Mouse (Mus musculus) hindbrain, embryonic 13.5 days (tissue): ENCODE measurements around the gene Gria1. TPM values are rescaled to one million over a fixed set of nuclear protein-coding genes. Genes with fewer than 3 reads are reported as not detected.
A peak's percentile ranks its signal among the peaks of the same experiment; 100 is the strongest.

Experiments
- ATAC-seq: fragments of 200-750 bp; cut with Nextera tagmentation; 2 replicates; pipeline ENCODE4 v1.8.0; 2017; ENCODE audit warnings: moderate TSS enrichment; ENCODE audit not compliant: low FRiP score
- H3K27ac ChIP-seq: fragments of 300-500 bp; sonication (generic); 2 replicates; pipeline ENCODE4 v1.5.1; 2015; ENCODE audit warnings: inconsistent platforms, mild to moderate bottlenecking, moderate library complexity
- H3K27me3 ChIP-seq: fragments of 300-500 bp; sonication (generic); 2 replicates; pipeline ENCODE4 v1.6.1; 2015; ENCODE audit warnings: mild to moderate bottlenecking, inconsistent platforms
- H3K36me3 ChIP-seq: fragments of 300-500 bp; sonication (generic); 2 replicates; pipeline ENCODE4 v1.6.1; 2015; ENCODE audit warnings: mild to moderate bottlenecking, inconsistent platforms
- H3K4me1 ChIP-seq: fragments of 300-500 bp; sonication (generic); replicated peaks from 2 replicates; pipeline ENCODE4 v1.6.1; 2015; ENCODE audit warnings: inconsistent platforms
- H3K4me2 ChIP-seq: fragments of 300-500 bp; sonication (generic); 2 replicates; pipeline ENCODE4 v1.6.1; 2015; ENCODE audit warnings: inconsistent platforms, mild to moderate bottlenecking, moderate library complexity
- H3K4me3 ChIP-seq: fragments of 300-500 bp; sonication (generic); 2 replicates; pipeline ENCODE4 v1.5.1; 2015; ENCODE audit warnings: mild to moderate bottlenecking, inconsistent platforms
- H3K9ac ChIP-seq: fragments of 300-500 bp; sonication (generic); 2 replicates; pipeline ENCODE4 v1.6.1; 2015; ENCODE audit warnings: mild to moderate bottlenecking, inconsistent platforms
- H3K9me3 ChIP-seq: fragments of 300-500 bp; sonication (generic); 2 replicates; pipeline ENCODE4 v1.6.1; 2016; ENCODE audit warnings: inconsistent platforms
- WGBS: fragments of 180-500 bp; shearing (Covaris S2); methylation state at CpG from one replicate; pipeline ENCODE4 v1.1.7; 2015; 5-methylcytosine and 5-hydroxymethylcytosine counted together
- polyA plus RNA-seq: library from polyadenylated mRNA; unstranded; fragments of >200 nt; fragmentation: Nextera tagmentation; extraction: Ambion mirVana; gene quantifications from 2 replicates; pipeline ENCODE4 v1.2.1, GENCODE M21; 2015

The Gria1 gene
- polyA plus RNA-seq, 1 experiment from 2014 or later = 29.4 TPM

GRCm38 (mm10) chr11:57013464-57014190 lies 2.4 kb downstream of the Gria1 start:
- ATAC-seq = no peak
- H3K36me3 ChIP-seq = no peaks in the 10 kb centered on the region
- H3K4me1 ChIP-seq = peaks cover 40% of the 10 kb centered on the region
- H3K9me3 ChIP-seq = no peaks in the 10 kb centered on the region
- no peak overlapping the region for H3K27ac ChIP-seq
- H3K4me3 ChIP-seq = peak overlapping the region; percentile 45
- H3K27me3 ChIP-seq = 0 out of 2 replicates have a peak, but pooled peaks cover 9% of the 10 kb centered on the region
- H3K9ac ChIP-seq = peak overlapping the region; percentile 70; the same call in 1 of the 2 replicates
- peak overlapping the region; percentile 58 for H3K4me2 ChIP-seq
- 74% methylated on average over 9 of the region's 9 CpGs for WGBS

GRCm38 (mm10) chr11:57014396-57014795 lies 3.2 kb downstream of the Gria1 start:
- WGBS = 63% methylated on average over 6 of the region's 6 CpGs
- peak overlapping the region; percentile 45; the same call in 1 of the 2 replicates for H3K4me3 ChIP-seq

DNA sequence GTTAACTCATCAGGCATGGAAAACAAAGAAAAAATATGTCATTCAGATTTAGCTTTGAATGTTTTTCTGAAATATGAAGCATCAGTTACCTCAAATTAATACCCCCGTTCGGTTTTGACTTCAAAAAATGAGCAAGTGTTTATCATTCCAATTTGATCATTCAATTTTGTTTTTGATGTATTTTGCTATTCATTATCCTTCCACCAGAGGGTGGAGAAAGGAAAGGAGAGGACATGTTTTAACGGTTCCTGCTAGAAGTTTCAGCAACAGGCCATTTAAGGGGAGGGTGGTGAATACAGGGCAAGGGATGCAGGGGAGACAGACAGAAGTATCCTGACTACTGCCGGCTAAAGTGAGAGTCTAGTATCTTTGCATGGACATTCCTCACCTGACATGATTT lies 7.3 kb downstream of the Gria1 start:
- WGBS = 74% methylated on average over 4 of the region's 4 CpGs
- no peaks in the 10 kb centered on the region for H3K9me3 ChIP-seq
- H3K27ac ChIP-seq = no peak overlapping the region
- H3K4me2 ChIP-seq = no peak overlapping the region
- H3K4me1 ChIP-seq = peaks cover 21% of the 10 kb centered on the region; the same call in 1 of the 2 replicates
- no peaks in the 10 kb centered on the region for H3K36me3 ChIP-seq
- no peak overlapping the region for H3K9ac ChIP-seq
- ATAC-seq = no peak
- H3K27me3 ChIP-seq = no peaks in the 10 kb centered on the region
- H3K4me3 ChIP-seq = no peak overlapping the region

More at GRCm38 (mm10) chr11:57014396-57014795, 3.2 kb downstream of the Gria1 start:
- H3K4me2 ChIP-seq = peak overlapping the region; percentile 58
- 0 out of 2 replicates have a peak, but pooled peaks cover 4% of the 10 kb centered on the region for H3K27me3 ChIP-seq
- H3K9ac ChIP-seq = no peak overlapping the region
- no peak for ATAC-seq
- no peak overlapping the region for H3K27ac ChIP-seq
- no peaks in the 10 kb centered on the region for H3K9me3 ChIP-seq
- H3K4me1 ChIP-seq = peaks cover 40% of the 10 kb centered on the region
- no peaks in the 10 kb centered on the region for H3K36me3 ChIP-seq

DNA sequence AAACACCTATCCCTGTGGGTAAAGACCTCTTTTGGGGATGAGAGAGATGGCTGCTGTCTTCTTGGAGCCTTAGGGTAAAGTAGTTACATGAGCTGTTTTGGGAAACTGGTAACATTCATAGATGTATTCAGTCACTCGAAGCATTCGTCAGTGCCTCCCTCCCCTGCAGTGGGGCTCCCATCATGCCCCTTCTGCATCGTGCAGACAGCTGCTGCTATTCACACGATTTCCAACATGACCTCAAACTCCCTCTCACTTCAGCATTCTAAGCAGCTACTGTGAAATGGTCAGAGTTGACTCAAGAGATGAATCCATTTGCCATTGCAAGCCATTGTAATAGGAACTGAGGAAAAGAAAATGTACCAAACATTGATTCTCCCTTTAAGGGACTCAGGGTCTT lies 11.2 kb downstream of the Gria1 start:
- Histone ChIP-seq H3K9me3 (no peaks in the 10 kb centered on the region), H3K27ac (no peak overlapping the region), H3K4me3 (no peak overlapping the region), H3K27me3 (no peaks in the 10 kb centered on the region), H3K36me3 (no peaks in the 10 kb centered on the region), H3K4me2 (no peak overlapping the region), H3K9ac (no peak overlapping the region), H3K4me1 (0 out of 2 replicates have a peak, but pooled peaks cover 6% of the 10 kb centered on the region)
- WGBS = 36% methylated on average over 4 of the region's 4 CpGs
- no peak for ATAC-seq

- ATAC-seq = no peak
- 69% methylated on average over 5 of the region's 5 CpGs for WGBS
Measured at GRCm38 (mm10) chr11:57030448-57030847, 19.3 kb downstream of the Gria1 start.

GRCm38 (mm10) chr11:57038807-57039206 lies 27.6 kb downstream of the Gria1 start:
- Histone ChIP-seq H3K4me2 (no peak overlapping the region), H3K9me3 (no peaks in the 10 kb centered on the region), H3K4me3 (no peak overlapping the region), H3K4me1 (0 out of 2 replicates have a peak, but pooled peaks cover 3% of the 10 kb centered on the region), H3K9ac (no peak overlapping the region), H3K36me3 (no peaks in the 10 kb centered on the region), H3K27ac (no peak overlapping the region), H3K27me3 (no peaks in the 10 kb centered on the region)
- ATAC-seq = no peak
- 62% methylated on average over 7 of the region's 7 CpGs for WGBS

More at GRCm38 (mm10) chr11:57030448-57030847, 19.3 kb downstream of the Gria1 start:
- H3K27me3 ChIP-seq = no peaks in the 10 kb centered on the region
- H3K27ac ChIP-seq = no peak overlapping the region
- no peak overlapping the region for H3K4me2 ChIP-seq
- no peaks in the 10 kb centered on the region for H3K9me3 ChIP-seq
- H3K9ac ChIP-seq = no peak overlapping the region
- H3K36me3 ChIP-seq = no peaks in the 10 kb centered on the region
- no peaks in the 10 kb centered on the region for H3K4me1 ChIP-seq
- no peak overlapping the region for H3K4me3 ChIP-seq

DNA sequence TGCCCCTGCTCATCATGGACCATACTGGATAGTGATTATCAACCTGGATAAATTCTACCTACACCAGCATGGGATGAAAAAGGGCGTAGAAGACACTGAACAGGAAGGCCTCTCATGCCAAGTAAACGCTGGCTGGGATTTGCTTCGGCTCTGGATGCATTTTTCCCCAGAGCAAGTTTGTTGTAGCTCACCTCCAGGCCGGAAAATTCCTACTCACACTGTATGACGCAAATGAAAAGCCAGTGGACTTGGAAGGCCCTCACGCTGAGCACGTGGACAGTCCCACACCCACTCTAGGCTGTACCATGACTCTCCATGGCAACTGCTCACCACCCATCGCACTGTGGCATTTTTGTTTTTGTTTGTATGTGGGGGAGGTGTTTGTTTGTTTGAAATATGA lies 28.1 kb downstream of the Gria1 start:
- H3K9me3 ChIP-seq = no peaks in the 10 kb centered on the region
- WGBS = 83% methylated on average over 8 of the region's 8 CpGs
- no peak overlapping the region for H3K4me2 ChIP-seq
- no peaks in the 10 kb centered on the region for H3K36me3 ChIP-seq
- ATAC-seq = no peak
- no peaks in the 10 kb centered on the region for H3K27me3 ChIP-seq
- no peak overlapping the region for H3K4me3 ChIP-seq
- 0 out of 2 replicates have a peak, but pooled peaks cover 3% of the 10 kb centered on the region for H3K4me1 ChIP-seq
- no peak overlapping the region for H3K27ac ChIP-seq
- no peak overlapping the region for H3K9ac ChIP-seq

DNA sequence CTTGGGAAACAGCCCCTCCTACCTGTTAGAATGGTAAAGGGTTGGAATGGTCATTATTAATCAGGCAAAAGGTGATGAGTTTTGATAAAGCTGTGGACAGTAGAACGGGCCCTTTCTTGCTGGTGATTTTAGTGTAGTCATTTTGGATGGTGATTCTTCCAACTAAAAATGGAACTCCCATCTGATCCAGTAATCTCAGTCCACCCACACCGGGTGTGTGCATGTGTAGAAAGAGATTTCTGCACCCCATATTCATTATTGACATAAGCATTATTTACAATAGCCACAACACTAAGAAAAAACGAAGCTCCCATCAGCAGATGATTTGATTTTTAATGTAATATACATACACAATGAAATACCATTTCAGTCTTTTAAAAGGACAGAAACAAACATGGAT lies 30.9 kb downstream of the Gria1 start:
- 83% methylated on average over 3 of the region's 3 CpGs for WGBS
- Histone ChIP-seq H3K27me3 (no peaks in the 10 kb centered on the region), H3K4me2 (no peak overlapping the region), H3K4me1 (0 out of 2 replicates have a peak, but pooled peaks cover 3% of the 10 kb centered on the region), H3K27ac (no peak overlapping the region), H3K36me3 (no peaks in the 10 kb centered on the region), H3K9ac (no peak overlapping the region), H3K9me3 (no peaks in the 10 kb centered on the region), H3K4me3 (no peak overlapping the region)
- ATAC-seq = no peak

DNA sequence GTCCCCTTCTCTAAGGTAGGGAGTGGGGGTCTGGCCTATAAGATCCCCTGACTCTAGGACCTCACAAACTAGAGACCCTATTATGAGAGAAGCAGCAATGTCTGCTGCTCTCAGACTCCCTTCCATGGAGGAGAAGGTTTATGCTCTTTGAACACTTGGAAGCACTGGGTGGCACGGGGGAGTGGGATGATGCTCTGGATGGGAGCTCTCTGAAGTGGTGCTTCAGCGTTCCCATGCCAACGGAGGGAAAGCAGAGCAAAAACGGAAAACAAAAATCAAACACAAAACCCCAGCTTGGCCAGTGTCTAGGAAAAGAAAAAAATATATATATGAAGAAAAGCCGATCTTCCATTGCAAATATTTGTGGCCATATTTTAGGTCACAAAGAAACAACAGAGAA lies 33.0 kb downstream of the Gria1 start:
- Histone ChIP-seq H3K4me1 (no peaks in the 10 kb centered on the region), H3K9ac (no peak overlapping the region), H3K27ac (no peak overlapping the region), H3K4me3 (no peak overlapping the region), H3K36me3 (no peaks in the 10 kb centered on the region), H3K4me2 (no peak overlapping the region), H3K27me3 (no peaks in the 10 kb centered on the region), H3K9me3 (no peaks in the 10 kb centered on the region)
- no peak for ATAC-seq
- WGBS = 62% methylated on average over 5 of the region's 5 CpGs

DNA sequence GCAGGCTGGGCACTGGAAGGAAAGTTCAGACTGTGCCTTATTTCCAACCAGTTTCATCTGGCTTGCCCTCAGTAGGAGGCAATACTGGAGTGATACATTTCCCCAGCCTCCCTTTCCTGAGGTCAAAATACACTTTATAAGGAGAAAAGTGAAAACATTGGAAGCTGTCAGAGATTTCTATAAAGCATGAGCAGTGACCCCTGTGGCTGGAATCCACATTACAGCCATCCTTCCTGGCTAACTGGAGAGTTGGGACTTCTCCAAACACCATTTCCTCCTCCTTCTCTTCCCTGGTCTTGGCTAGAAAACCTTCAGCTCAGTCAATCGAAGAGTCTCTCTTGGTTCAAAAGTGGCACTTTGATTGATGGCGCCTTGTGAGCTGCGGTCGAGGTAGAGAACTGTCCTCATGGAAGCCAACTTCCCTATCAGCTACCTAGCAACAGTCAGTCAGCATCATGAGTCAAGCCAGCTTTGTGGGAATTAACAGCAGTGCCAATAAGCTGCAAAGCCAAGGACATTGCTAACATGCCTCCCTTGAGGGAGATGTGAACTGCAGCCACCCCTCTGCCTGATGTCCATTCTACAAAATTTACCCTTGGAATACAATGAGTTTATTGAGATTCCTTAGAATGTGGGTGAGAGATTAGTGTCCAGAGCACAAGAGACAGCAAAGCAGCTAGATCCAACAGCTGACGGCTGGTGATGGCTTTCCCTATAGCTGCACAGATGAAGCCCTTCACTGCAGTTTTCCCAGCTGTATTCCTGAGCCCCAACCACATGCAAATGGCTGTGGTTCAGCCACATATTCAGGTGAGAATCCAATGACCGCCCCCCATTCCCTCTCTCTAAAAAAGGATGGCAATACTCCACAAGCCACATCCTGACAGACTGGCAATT lies 40.7 kb downstream of the Gria1 start:
- no peak overlapping the region for H3K9ac ChIP-seq
- 0 out of 2 replicates have a peak, but pooled peaks cover 11% of the 10 kb centered on the region for H3K4me1 ChIP-seq
- H3K4me2 ChIP-seq = no peak overlapping the region
- no peak overlapping the region for H3K4me3 ChIP-seq
- ATAC-seq = no peak
- H3K9me3 ChIP-seq = no peaks in the 10 kb centered on the region
- 58% methylated on average over 6 of the region's 6 CpGs for WGBS
- H3K27ac ChIP-seq = no peak overlapping the region; the same call in 1 of the 2 replicates
- no peaks in the 10 kb centered on the region for H3K36me3 ChIP-seq
- no peaks in the 10 kb centered on the region for H3K27me3 ChIP-seq

- no peak overlapping the region for H3K9ac ChIP-seq
- no peaks in the 10 kb centered on the region for H3K4me1 ChIP-seq
- no peaks in the 10 kb centered on the region for H3K9me3 ChIP-seq
- H3K36me3 ChIP-seq = no peaks in the 10 kb centered on the region
- 90% methylated on average over 3 of the region's 3 CpGs for WGBS
- H3K4me3 ChIP-seq = no peak overlapping the region
- no peak overlapping the region for H3K4me2 ChIP-seq
- H3K27me3 ChIP-seq = no peaks in the 10 kb centered on the region
- H3K27ac ChIP-seq = no peak overlapping the region
- ATAC-seq = no peak
Measured at GRCm38 (mm10) chr11:57062441-57062840, 51.3 kb downstream of the Gria1 start.

DNA sequence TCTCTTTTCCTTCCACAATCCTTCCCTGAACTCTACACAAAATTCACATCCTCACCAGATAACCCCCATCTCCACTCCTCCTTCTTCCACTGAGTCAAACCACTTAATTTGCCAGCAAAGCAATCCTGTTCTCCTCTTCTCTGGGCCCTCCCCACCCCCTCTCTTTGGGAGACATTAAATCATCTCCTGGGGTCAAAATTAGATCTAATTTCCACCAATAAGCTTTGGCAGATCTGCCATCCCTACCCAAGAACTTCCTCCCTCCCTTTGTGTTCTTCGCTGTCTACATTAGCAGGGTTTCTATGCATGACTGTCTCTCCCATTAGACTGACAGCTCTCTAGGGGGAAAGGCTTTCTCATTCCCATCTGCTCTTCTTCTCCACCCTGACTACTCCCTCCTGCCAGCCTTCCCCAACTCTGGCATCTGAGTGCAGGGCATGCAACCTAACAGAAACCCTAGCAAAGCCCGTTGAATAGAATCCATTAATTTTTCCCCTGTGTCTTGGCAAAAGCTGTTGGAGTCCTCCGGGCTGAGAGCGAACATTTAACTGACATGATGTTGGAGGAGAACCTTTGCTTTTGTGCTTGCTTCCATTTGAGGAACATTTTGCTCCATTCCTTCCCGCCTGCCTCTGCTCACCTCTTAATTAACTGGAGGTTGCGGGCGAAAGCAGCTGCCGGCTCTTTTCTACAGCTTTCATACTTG lies 59.2 kb downstream of the Gria1 start:
- Histone ChIP-seq H3K27ac (peak overlapping the region; percentile 59), H3K4me1 (peaks cover 17% of the 10 kb centered on the region), H3K27me3 (no peaks in the 10 kb centered on the region), H3K9me3 (no peaks in the 10 kb centered on the region), H3K4me2 (no peak overlapping the region), H3K36me3 (no peaks in the 10 kb centered on the region), H3K4me3 (no peak overlapping the region), H3K9ac (no peak overlapping the region)
- WGBS = 47% methylated on average over 8 of the region's 8 CpGs
- ATAC-seq = peak; percentile 63; the same call in 1 of the 2 replicates
